Mouse (Mus musculus) Muller cell, postnatal 12 days (primary cell): ENCODE measurements around the gene Gins2.

Experiments
- DNase-seq: peaks from one replicate; pipeline ENCODE4 v3.0.0-alpha.2; 2015; ENCODE audit errors: inconsistent ontology term

The Gins2 gene

DNA sequence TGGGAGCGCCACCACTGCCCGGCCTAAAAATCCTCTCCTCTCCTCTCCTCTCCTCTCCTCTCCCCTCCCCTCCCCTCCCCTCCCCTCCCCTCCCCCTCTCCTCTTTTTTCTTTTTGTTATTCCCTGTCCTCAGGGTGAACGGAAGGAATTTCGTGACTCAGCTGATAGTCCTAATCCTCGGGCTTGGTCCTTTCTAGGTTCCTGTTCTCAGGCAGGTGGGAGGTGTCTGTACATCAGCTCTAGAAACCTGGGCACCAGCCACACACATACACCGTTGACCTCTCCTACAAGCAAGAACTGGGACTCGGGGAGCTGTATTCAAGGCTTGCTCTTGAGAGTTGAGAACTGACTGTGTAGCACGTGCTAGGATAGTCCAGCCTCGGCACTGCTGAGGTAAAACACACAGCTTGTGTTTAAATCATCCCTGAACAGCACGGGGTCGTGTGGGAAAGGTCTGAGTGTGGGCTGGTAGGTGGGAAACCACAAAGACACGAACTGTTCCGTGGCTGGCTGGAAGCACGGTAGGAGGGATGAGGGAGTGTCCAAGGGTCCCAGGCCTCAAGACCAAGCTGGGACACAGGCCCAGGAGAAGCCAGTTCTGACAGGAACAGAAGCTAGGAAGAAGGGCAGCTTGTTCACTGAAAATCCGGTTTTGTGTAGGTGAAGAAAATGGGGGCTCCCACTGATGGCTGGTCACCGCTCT is 58.0 kb downstream of the Gins2 start:
- DNase-seq, result no peak

DNA sequence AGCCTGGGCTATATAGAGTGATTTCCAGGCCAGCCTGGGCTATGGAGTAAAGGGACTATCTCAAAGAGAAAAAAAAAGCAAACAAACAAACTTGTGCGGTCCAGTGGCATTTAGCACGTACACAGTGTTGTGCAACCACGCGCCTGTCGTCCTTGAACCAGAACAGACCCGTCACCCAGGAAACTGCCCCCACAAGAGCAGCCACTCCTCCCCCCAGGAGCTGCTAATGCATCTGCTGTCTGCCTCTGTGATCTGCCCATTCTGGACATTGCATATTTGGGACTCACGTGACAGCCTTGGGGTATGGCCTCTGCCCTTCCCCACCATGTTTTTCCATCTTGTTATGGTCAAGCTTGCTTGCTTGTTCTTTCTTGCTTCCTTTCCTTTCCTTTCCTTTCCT is 59.9 kb downstream of the Gins2 start:
- no peak for DNase-seq
